Mouse (Mus musculus) forebrain, embryonic 13.5 days (tissue): ENCODE results near the gene Dpagt1. TPM values are rescaled to one million over a fixed set of nuclear protein-coding genes. Genes with fewer than 3 reads are reported as not detected.
"Not testable (repeated sequence)": the region's sequence is repeated elsewhere in the genome, so short reads cannot be mapped to it uniquely, and the experiment has no call there.

Source experiments
- ATAC-seq: fragments of 200-750 bp; cut with Nextera tagmentation; 2 replicates; pipeline ENCODE4 v1.8.0; 2017
- H3K27ac ChIP-seq: fragments of 300-500 bp; sonication (generic); 2 replicates; pipeline ENCODE4 v1.5.1; 2015; ENCODE audit warnings: inconsistent platforms, mild to moderate bottlenecking, moderate library complexity
- H3K27me3 ChIP-seq: fragments of 300-500 bp; sonication (generic); 2 replicates; pipeline ENCODE4 v1.6.1; 2015; ENCODE audit warnings: mild to moderate bottlenecking, inconsistent platforms
- H3K36me3 ChIP-seq: fragments of 300-500 bp; sonication (generic); 2 replicates; pipeline ENCODE4 v1.6.1; 2015; ENCODE audit warnings: mild to moderate bottlenecking, inconsistent platforms; ENCODE audit not compliant: poor library complexity, severe bottlenecking
- H3K4me1 ChIP-seq: fragments of 300-500 bp; sonication (generic); 2 replicates; pipeline ENCODE4 v1.6.1; 2015; ENCODE audit warnings: inconsistent platforms
- H3K4me2 ChIP-seq: fragments of 300-500 bp; sonication (generic); 2 replicates; pipeline ENCODE4 v1.6.1; 2015; ENCODE audit warnings: inconsistent platforms, mild to moderate bottlenecking, moderate library complexity
- H3K4me3 ChIP-seq: fragments of 300-500 bp; sonication (generic); 2 replicates; pipeline ENCODE4 v1.5.1; 2015; ENCODE audit warnings: mild to moderate bottlenecking, inconsistent platforms
- H3K9ac ChIP-seq: fragments of 300-500 bp; sonication (generic); 2 replicates; pipeline ENCODE4 v1.6.1; 2015; ENCODE audit warnings: mild to moderate bottlenecking, inconsistent platforms
- H3K9me3 ChIP-seq: fragments of 300-500 bp; sonication (generic); replicated peaks from 2 replicates; pipeline ENCODE4 v1.6.1; 2016; ENCODE audit warnings: inconsistent platforms
- WGBS: fragments of 180-500 bp; shearing (Covaris S2); methylation state at CpG from one replicate; pipeline ENCODE4 v1.1.7; 2015; 5-methylcytosine and 5-hydroxymethylcytosine counted together
- microRNA-seq: library from miRNA; unstranded; fragments of <30 nt; microRNA quantifications from one replicate; pipeline ENCODE4, GENCODE M21; 2016
- polyA plus RNA-seq: library from polyadenylated mRNA; unstranded; fragments of >200 nt; fragmentation: Nextera tagmentation; extraction: Ambion mirVana; gene quantifications from 2 replicates; pipeline ENCODE4 v1.2.1, GENCODE M21; 2015

Gene Dpagt1
- polyA plus RNA-seq, 1 experiment from 2014 or later: 36.8 TPM

DNA sequence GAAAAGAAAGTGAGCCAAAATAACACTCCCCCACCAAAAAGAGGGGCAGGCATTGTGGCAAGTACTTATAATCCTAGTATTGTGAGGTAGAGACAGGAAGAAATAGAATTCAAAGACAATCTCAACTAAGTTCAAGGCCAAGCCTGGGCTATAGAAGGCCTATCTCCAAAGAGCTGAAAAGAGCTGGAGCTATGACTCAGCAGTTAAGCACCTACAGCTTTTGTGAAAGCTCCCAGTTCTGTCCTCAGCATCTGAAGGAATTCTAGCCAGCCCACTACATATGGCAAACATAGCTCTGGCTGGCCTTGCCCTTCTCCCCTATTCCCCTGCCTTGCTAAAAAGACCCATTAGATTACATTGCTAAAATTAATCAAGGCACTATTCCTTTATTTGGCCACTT, 47.6 kb downstream of the Dpagt1 start:
- H3K9me3 ChIP-seq: no peaks in the 10 kb centered on the region
- no peak overlapping the region for H3K27ac ChIP-seq
- H3K36me3 ChIP-seq: no peaks in the 10 kb centered on the region
- H3K9ac ChIP-seq: no peak overlapping the region
- no peaks in the 10 kb centered on the region for H3K27me3 ChIP-seq
- no peak for ATAC-seq
- no peak overlapping the region for H3K4me2 ChIP-seq
- peaks cover 8% of the 10 kb centered on the region; the same call in 1 of the 2 replicates for H3K4me1 ChIP-seq
- no peak overlapping the region for H3K4me3 ChIP-seq

DNA sequence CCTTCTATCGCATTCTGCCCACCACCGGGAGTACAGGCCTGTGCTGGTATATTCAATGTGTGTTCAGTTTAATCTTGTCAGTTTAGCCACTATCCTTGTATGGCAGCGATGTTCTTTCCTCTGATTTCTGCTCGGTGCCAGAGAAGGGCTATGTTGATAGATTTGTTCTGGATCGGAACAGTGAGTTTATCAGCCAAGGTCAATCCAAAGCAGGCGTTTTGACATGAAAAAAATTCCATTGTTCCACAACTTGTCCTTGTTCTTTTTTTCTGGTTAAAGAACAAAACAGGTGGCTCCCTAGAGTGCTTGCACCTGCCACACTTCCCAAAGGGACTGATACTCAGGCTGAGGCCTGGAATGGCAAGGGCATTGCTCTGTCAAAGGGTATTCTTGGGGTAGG, 50.3 kb downstream of the Dpagt1 start:
- H3K27me3 ChIP-seq: no peaks in the 10 kb centered on the region
- H3K36me3 ChIP-seq: peaks cover 6% of the 10 kb centered on the region
- peaks cover 21% of the 10 kb centered on the region for H3K4me1 ChIP-seq
- H3K4me3 ChIP-seq: no peak overlapping the region
- no peak overlapping the region for H3K27ac ChIP-seq
- H3K4me2 ChIP-seq: no peak overlapping the region
- ATAC-seq: no peak
- H3K9me3 ChIP-seq: no peaks in the 10 kb centered on the region
- WGBS: 89% methylated on average over 6 of the region's 6 CpGs
- no peak overlapping the region for H3K9ac ChIP-seq

DNA sequence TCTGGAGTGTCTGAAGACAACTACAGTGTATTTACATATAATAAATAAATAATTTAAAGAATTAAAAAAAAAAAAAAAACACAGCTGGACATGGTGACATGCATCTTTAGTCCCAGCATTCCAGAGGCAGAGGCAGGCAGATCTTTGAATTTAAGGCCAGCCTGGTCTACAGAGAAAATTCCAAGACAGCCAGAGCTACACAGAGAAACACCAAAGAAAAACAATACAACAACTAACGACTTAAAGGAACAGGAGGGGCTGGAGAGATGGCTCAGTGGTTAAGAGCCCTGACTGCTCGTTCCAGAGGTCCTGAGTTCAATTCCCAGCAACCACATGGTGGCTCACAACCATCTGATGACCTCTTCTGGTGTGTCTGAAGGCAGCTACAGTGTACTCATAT, 51.5 kb downstream of the Dpagt1 start:
- H3K4me3 ChIP-seq, H3K27me3 ChIP-seq, H3K27ac ChIP-seq, H3K4me2 ChIP-seq, ATAC-seq, H3K9me3 ChIP-seq, H3K9ac ChIP-seq: not testable (repeated sequence)
- H3K4me1 ChIP-seq: peaks cover 21% of the 10 kb centered on the region
- WGBS: 80% methylated on average over 2 of the region's 2 CpGs
- H3K36me3 ChIP-seq: peaks cover 18% of the 10 kb centered on the region

DNA sequence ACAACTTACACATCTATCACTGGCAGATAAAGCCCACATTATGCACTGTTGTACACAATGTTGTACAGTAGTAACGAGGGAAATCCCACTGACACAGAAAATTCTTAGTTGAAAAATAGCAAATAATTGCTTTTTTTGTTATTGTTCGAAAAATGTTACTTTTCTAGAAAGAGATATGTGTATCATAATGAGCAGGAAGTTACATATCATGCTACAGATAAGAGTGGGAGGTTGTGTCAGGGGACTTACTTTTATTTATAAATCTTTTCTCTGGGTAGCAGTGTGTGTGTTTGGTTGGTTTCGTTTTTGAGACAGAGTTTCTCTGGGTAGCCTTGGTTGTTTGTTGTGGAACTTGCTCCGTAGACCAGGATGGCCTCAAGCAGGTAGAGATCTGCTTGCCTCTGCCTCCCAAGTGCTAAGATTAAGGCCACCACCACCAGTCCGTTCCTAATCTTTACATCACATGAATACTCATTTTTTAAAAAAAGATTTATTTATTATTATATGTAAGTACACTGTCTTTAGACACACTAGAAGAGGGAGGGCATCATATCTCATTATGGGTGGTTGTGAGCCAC, 52.4 kb downstream of the Dpagt1 start:
- no peaks in the 10 kb centered on the region for H3K9me3 ChIP-seq
- H3K4me2 ChIP-seq: peak overlapping the region; percentile 93
- no peak for ATAC-seq
- peak overlapping the region; percentile 77 for H3K27ac ChIP-seq
- no peaks in the 10 kb centered on the region for H3K27me3 ChIP-seq
- H3K4me3 ChIP-seq: peak overlapping the region; percentile 90
- peak overlapping the region; percentile 81 for H3K9ac ChIP-seq
- H3K36me3 ChIP-seq: peaks cover 27% of the 10 kb centered on the region
- 91% methylated on average over 5 of the region's 5 CpGs for WGBS
- peaks cover 21% of the 10 kb centered on the region for H3K4me1 ChIP-seq

DNA sequence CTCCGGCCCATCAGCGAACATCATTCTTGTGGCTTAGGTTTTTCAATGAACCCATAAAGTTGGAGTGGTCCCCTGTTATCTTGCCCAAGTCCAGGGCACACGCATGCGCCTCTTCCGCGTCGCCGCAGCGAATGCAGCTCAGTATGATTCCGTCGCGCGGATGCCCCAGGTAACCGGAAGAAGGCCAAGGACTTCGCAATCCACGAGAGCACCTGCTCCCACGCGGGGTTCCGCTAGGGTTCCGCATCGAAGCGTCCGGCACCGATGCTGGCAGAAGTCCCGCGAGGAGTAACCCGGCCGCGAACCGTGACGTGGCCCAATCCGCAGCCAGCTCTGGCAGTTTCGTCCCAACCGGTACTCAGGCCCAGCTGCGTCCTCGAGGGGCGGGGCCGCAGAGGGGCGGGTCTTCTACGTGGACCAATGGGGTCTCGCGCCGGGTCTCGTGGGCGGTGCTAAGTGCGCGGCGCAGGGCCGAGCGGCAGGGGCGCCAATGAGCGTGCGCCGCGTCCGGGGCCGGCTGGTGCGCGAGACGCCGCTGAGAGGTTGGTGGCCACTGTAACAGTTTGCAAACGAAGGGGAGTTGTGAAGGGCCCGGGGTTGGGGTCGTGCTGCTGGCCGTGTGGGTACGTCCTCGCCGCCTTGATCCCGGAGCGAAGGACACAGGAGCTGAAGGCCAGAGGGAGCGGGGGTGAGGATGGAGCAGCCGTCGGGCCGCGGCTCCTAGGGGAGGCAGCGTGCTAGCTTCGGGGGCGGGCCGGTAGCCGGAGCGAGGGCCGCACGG, 53.4 kb downstream of the Dpagt1 start, which contains the start of gene Hyou1:
Gene Hyou1 (plus strand): TSS at position 437 of the 781 bp plus-strand sequence.
- no peaks in the 10 kb centered on the region for H3K27me3 ChIP-seq
- ATAC-seq: peak; percentile 99
- H3K4me3 ChIP-seq: peak within 1 kb of the TSS; percentile 90
- WGBS: under 1% methylated on average over 81 of the region's 83 CpGs
- peaks cover 21% of the 10 kb centered on the region for H3K4me1 ChIP-seq
- H3K9me3 ChIP-seq: no peaks in the 10 kb centered on the region
- peaks cover 37% of the 10 kb centered on the region for H3K36me3 ChIP-seq
- H3K4me2 ChIP-seq: peak within 1 kb of the TSS; percentile 93
- peak within 1 kb of the TSS; percentile 98 for H3K9ac ChIP-seq
- peak within 1 kb of the TSS; percentile 81 for H3K27ac ChIP-seq

DNA sequence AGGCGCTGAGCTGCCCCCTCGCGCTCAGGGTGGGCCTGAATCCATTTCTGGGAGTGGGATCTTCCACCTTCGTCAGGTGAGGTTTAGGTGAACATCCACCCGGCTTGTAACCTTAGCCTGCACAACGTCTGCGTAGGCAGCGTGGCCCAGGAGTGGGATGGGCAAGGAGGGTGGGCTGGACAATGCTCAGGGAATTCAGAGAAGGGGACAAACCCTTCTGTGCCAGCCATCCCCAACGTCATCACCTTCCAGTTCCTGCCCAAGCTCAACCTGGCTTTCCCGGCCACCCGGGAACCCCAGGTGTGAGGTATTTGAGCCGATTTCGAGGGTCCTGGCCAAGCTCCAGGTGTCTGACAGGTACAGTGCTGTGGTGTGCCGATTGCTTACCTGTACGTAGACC, 54.0 kb downstream of the Dpagt1 start:
- peak overlapping the region; percentile 81 for H3K27ac ChIP-seq
- peak overlapping the region; percentile 98 for H3K9ac ChIP-seq
- peaks cover 21% of the 10 kb centered on the region for H3K4me1 ChIP-seq
- H3K36me3 ChIP-seq: peaks cover 43% of the 10 kb centered on the region
- no peaks in the 10 kb centered on the region for H3K9me3 ChIP-seq
- no peak; the same call in 1 of the 2 replicates for ATAC-seq
- no peaks in the 10 kb centered on the region for H3K27me3 ChIP-seq
- 13% methylated on average over 15 of the region's 15 CpGs for WGBS
- H3K4me2 ChIP-seq: peak overlapping the region; percentile 93
- peak overlapping the region; percentile 90 for H3K4me3 ChIP-seq

Small RNA genes lying within 50 kb of the gene (microRNA-seq; reads per million reads assigned to microRNA genes)
- gene Gm44335: not detected

Other genes with a start within 250 kb of the Dpagt1 start
- gene Mfrp, start 224.3 kb upstream of the Dpagt1 start, polyA plus RNA-seq: 0.06 and 0.23 TPM in 2 replicates
- gene C1qtnf5, start 218.8 kb upstream of the Dpagt1 start, polyA plus RNA-seq: 1.0 and 1.2 TPM in 2 replicates
- 0.19 TPM in 1 of 2 replicates, not detected in the other for gene Gm49380, start 212.5 kb upstream of the Dpagt1 start, polyA plus RNA-seq
- 45.7 and 50.1 TPM in 2 replicates for gene Rnf26, start 212.5 kb upstream of the Dpagt1 start, polyA plus RNA-seq
- 15.6 and 16.7 TPM in 2 replicates for gene Mcam, start 191.6 kb upstream of the Dpagt1 start, polyA plus RNA-seq
- 25.2 and 26.4 TPM in 2 replicates for gene Cbl, start 92.0 kb upstream of the Dpagt1 start, polyA plus RNA-seq
- not detected in 2 replicates for gene Ccdc153, start 85.3 kb upstream of the Dpagt1 start, polyA plus RNA-seq
- 0.39 and 0.40 TPM in 2 replicates for gene Pdzd3, start 74.5 kb upstream of the Dpagt1 start, polyA plus RNA-seq
- 4.4 and 4.5 TPM in 2 replicates for gene Nlrx1, start 57.4 kb upstream of the Dpagt1 start, polyA plus RNA-seq
- gene Abcg4, start 37.4 kb upstream of the Dpagt1 start, polyA plus RNA-seq: 9.2 and 10.9 TPM in 2 replicates
- 30.5 and 38.4 TPM in 2 replicates for gene Hinfp, start 20.3 kb upstream of the Dpagt1 start, polyA plus RNA-seq
- 14.0 and 19.6 TPM in 2 replicates for gene C2cd2l, start 5.7 kb upstream of the Dpagt1 start, polyA plus RNA-seq
- gene H2afx, start 8.7 kb downstream of the Dpagt1 start, polyA plus RNA-seq: 393 TPM in 2 replicates
- gene Hmbs, start 18.2 kb downstream of the Dpagt1 start, polyA plus RNA-seq: 91.6 and 92.2 TPM in 2 replicates
- 34.9 and 37.9 TPM in 2 replicates for gene Vps11, start 35.7 kb downstream of the Dpagt1 start, polyA plus RNA-seq
- 22.4 and 26.5 TPM in 2 replicates for gene Hyou1, start 53.5 kb downstream of the Dpagt1 start, polyA plus RNA-seq
- gene Slc37a4, start 70.8 kb downstream of the Dpagt1 start, polyA plus RNA-seq: 23.3 and 29.6 TPM in 2 replicates
- gene Rps25, start 81.1 kb downstream of the Dpagt1 start, polyA plus RNA-seq: 1,416 and 1,661 TPM in 2 replicates
- 311 and 314 TPM in 2 replicates for gene Trappc4, start 81.6 kb downstream of the Dpagt1 start, polyA plus RNA-seq
- 29.1 and 30.3 TPM in 2 replicates for gene Ccdc84, start 92.5 kb downstream of the Dpagt1 start, polyA plus RNA-seq
- gene Foxr1, start 115.1 kb downstream of the Dpagt1 start, polyA plus RNA-seq: not detected in 2 replicates
- not detected in 2 replicates for gene Upk2, start 129.0 kb downstream of the Dpagt1 start, polyA plus RNA-seq
- gene Bcl9l, start 156.8 kb downstream of the Dpagt1 start, polyA plus RNA-seq: 8.6 and 9.1 TPM in 2 replicates
- not detected in 2 replicates for gene Cxcr5, start 235.9 kb downstream of the Dpagt1 start, polyA plus RNA-seq